Mouse (Mus musculus): ENCODE measurements at regions not wholly inside any gene's neighbourhood (a gene's known extent, or its start where the extent isn't known, plus 50 kb on each side); places are given as distances from the start of the nearest gene placed in this dataset.
A peak's percentile ranks its signal among the peaks of the same experiment; 100 is the strongest.

- no peak for DNase-seq
These were observed 278.2 kb upstream of the Slc8a1 start for GRCm38 (mm10) chr17:82016391-82016790.

GRCm38 (mm10) chr17:81994431-81994830, 256.3 kb upstream of the Slc8a1 start:
- peak; percentile 8 for DNase-seq
